Mouse (Mus musculus): ENCODE data around the gene Cmss1.

The Cmss1 gene

GRCm38 (mm10) chr16:57339765-57340612 lies 266.7 kb downstream of the Cmss1 start:
- DNase-seq (ENCODE audit: low read depth), result no peak

GRCm38 (mm10) chr16:57336770-57337423 lies 269.8 kb downstream of the Cmss1 start:
- no peak for DNase-seq (ENCODE audit: low read depth)

DNA sequence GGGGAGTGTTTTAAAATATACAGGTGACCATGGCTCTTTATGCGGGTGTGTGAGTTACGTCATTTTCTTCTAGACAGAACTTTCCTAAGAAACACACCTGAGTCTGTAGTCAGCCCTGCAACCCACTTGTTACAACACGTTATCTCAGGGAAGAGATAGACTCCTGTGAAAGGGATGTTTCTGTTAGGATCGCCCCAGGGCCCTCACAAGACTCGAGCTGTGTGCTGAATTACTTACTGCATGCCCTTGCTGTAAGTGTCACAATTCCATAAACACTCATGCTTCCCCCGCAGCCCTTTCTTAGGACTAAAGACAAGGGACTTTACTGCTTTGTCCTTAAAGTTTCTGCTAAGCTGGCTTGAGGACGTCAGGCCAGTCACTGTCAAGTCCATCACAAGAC lies 274.4 kb downstream of the Cmss1 start:
- DNase-seq (ENCODE audit: low read depth), result no peak

GRCm38 (mm10) chr16:57330111-57330510 lies 276.6 kb downstream of the Cmss1 start:
- no peak for DNase-seq (ENCODE audit: low read depth)

- DNase-seq (ENCODE audit: low read depth), result no peak
Observed at GRCm38 (mm10) chr16:57329028-57329427, 277.6 kb downstream of the Cmss1 start.

GRCm38 (mm10) chr16:57326996-57327395 lies 279.7 kb downstream of the Cmss1 start:
- no peak for DNase-seq (ENCODE audit: low read depth)

DNA sequence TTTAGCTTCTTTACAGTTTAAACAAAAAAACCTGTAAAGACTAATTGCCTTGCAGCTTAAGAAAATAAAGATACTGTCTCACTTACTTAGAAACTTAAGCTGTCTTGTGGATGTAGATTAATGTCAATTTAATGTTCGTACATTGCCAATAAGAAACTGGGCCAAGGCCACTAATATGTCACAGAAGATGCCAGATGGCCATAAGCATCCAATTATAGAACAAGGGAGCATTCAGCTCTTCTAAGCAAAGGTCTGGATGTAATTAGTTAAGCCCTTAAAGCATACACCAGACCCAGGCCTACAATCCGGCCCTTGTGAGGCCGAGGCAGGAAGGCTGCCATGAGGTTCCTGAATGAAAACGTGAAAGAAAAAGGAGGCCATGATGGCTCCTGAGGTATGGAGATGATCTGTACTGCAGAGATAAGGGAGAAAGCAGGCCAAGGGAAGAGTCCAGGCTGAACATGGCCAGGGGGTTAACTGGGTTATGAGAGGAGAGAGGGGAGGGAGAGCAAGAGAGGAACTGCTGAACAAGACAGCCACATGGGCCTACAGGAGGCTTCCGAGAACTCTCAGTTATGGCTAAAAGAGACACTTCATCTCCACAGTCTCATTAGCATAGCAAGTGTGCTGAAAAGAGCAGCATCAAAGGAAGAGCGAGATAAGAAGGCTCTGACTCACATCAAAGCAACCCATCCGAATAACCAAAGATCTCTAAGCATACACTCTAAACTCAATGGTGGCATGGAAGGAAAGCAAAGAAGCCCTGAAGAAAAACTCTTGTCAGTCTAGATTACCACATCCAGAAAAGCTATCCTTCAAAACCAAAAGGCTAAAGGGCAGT lies 287.2 kb downstream of the Cmss1 start:
- no peak for DNase-seq (ENCODE audit: low read depth)

DNA sequence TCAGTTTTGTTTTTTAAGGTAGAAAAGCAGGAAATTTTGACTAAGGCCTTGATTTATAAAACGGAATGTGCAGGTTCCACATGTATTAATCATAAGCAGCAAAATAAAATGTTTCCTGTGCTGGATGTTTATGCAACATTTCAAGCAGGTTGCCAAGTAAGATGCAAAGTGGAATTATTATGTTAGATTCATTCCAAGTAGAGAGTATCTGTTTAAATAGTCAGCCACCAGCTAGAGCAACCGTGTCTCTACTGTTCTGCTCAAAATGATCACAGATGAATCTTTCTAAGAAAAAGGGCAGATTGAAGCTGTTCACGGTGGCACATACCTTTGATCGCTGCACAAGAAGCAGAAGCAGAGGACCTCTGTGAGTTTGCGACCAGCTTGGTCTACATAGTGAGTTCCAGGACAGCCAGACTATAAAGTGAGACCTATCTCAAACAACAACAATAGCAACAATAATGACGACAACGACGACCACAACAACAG lies 288.0 kb downstream of the Cmss1 start:
- no peak for DNase-seq (ENCODE audit: low read depth)

DNA sequence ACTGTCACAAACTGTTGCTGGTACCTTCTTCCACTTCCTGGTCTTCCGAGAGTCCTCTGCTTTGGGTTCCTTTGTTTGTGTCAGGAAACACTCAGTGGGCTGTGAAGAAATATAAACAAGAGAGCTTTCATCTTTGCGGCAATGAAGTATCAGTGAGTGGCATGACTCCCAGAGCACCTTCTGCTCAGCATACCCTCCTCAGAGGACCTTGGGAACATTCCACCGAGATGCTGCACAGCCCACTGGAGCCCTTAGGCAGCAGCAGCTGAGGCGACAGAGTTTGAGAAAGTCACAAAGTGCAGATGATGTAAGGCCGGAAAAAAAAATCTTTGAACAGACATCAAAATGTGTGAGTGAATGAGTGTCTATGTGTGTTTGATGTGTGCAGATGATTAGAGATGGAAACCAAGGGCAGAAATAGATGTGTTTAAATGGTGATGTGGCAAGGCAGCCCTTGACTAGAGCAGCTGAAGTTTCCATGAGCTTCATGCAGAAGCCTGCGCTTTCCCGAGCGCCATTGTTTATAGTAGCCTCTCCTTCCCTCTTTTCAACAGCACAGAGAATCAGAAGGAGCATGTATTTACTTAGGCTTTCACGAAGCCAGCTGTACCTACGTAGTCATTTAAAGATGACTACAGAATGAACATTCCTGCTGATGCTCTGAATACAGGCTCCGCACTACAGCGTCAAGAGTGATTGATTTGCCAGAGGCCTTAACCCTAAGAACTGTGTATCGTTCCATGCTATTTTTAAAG lies 288.6 kb downstream of the Cmss1 start:
- DNase-seq (ENCODE audit: low read depth), result no peak

DNA sequence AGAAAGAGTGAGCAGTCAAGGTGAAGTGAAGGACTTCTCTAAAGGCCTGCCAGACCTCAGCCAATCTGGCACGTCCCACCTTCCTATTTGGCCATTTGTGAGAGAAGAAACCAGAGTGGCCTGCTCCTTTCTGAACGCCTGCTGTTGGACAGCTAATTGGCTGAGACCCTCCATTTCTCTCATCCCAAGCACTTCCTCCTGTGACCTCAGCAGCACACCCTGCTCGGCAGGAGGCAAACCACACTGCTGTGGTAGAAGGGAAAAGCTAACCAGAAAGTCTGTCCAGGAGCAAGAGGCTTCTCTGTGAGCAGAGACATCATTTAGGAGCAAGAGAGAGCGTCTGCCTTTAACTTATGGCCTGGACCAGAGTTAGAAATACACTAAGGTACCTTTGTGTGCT lies 289.5 kb downstream of the Cmss1 start:
- no peak for DNase-seq (ENCODE audit: low read depth)

GRCm38 (mm10) chr16:57315026-57315425 lies 291.6 kb downstream of the Cmss1 start:
- no peak for DNase-seq (ENCODE audit: low read depth)

DNA sequence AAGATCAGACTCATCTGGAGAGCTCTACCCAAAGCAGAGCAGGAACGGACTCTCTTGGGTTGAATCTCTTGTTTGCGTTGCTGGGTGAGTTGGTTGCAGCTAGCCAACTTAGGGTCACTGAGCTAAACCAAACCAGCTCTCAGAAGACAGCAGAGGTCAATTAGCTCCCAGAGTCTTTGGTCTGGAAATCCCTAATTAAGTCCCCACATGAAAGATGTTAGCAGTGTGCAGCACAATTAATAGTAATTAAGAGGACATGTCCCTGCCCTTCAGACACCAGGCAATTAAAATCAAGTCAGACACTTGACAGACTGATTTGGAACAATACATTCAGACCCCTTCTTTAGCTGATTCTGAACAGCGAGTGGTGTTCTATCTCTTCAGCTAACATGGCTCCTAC lies 292.4 kb downstream of the Cmss1 start:
- DNase-seq (ENCODE audit: low read depth), result no peak

DNA sequence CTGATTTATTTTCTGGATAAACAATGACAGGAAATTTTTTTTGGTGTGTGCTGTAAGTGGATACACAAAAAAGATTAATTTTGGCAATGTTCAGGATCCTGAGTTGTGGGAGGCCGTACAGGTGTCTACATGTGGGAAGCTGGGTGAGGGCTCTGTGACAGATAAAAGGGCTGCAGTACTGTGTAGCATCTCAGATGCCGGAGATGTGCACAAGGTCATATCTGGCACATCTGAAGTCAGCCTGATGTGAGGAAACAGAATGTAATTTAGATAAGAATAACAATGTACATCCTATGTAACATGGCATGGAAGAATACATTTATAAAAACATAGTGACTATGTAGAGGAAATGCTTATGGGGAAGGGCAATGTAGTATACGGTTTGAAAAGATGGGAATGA lies 293.2 kb downstream of the Cmss1 start:
- no peak for DNase-seq (ENCODE audit: low read depth)

GRCm38 (mm10) chr16:57312130-57312529 lies 294.5 kb downstream of the Cmss1 start:
- DNase-seq (ENCODE audit: low read depth), result no peak

GRCm38 (mm10) chr16:57305463-57305862 lies 301.2 kb downstream of the Cmss1 start:
- DNase-seq (ENCODE audit: low read depth), result no peak

- DNase-seq (ENCODE audit: low read depth), result no peak
Observed at GRCm38 (mm10) chr16:57303716-57304115, 302.9 kb downstream of the Cmss1 start.

DNA sequence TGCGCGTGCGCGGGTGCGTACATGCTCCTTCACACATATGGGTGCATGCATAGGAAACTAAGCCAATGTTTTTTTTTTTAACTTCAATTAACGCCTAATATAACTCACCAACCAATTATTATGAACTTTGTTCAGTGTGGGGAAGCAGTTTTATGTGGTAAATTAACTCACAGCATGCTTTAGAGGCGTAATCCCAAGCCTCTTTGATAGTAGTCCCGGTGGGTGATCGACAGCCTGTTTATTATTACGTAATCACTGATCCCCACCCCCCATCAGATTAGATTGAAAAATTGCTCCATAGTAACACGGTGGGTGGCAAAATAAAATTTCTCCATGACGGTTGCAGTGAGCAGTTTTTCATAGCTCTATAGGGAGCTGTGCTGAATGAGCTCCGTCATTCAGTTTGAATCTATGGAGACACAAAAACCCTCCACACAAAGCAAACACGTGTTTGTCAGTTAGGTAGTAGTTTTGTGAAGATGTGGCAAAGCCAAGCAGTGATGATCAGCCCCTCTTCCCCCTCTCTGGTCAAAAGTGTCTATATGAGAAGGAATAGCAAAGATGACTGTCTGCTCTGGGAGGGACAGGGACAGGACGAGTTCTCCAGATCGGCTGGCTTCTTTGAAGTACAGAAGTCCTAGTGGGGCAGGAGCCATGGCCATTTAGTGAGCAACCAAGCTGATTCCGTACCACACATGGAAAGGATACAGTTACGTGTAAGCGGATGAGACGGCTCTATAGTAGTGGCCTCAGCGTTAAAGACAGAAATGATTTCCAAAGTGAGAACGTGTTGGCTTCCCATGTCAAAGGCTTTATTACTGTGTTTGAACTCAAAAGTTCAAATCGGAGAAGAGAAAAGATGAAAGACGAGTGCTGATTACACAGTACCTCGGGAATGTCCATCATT lies 303.6 kb downstream of the Cmss1 start:
- DNase-seq (ENCODE audit: low read depth), result no peak

- DNase-seq (ENCODE audit: low read depth), result no peak
Observed at GRCm38 (mm10) chr16:57301512-57302115, 305.1 kb downstream of the Cmss1 start.

- no peak for DNase-seq (ENCODE audit: low read depth)
Observed at GRCm38 (mm10) chr16:57295216-57295934, 311.3 kb downstream of the Cmss1 start.

- no peak for DNase-seq (ENCODE audit: low read depth)
Observed at GRCm38 (mm10) chr16:57292765-57293164, 313.9 kb downstream of the Cmss1 start, which contains the start of gene Tmem30c. TSS of gene Tmem30c (minus strand) at chr16:57292865.
